Mouse (Mus musculus): ENCODE measurements at regions not wholly inside any gene's neighbourhood (a gene's known extent, or its start where the extent isn't known, plus 50 kb on each side); places are given as distances from the start of the nearest gene placed in this dataset.

DNA sequence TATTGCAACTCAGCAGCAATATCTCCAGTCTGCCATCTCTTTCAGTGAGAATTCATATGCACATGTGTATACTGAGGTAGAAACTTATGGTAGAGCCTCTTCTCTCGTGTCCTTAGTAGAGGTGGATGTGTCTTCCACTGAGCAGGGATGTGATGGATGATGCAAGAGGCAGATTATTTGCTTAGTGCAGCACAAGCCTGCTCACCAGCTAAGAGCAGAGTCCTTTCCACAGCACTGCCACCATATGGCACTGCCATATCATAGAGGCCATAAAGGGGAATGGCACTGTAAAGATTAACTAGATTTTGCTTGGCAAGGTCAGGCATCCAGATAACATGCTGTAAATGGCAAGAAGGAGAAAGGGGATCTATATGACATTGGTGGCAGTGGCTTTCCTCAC, 117.6 kb upstream of the Cdkn2b start:
- ATAC-seq (ENCODE audit: low FRiP score), result 0 out of 2 replicates have a peak, but pooled peaks have one; percentile 17
- 81% methylated on average over 1 of the region's 1 CpGs for WGBS

DNA sequence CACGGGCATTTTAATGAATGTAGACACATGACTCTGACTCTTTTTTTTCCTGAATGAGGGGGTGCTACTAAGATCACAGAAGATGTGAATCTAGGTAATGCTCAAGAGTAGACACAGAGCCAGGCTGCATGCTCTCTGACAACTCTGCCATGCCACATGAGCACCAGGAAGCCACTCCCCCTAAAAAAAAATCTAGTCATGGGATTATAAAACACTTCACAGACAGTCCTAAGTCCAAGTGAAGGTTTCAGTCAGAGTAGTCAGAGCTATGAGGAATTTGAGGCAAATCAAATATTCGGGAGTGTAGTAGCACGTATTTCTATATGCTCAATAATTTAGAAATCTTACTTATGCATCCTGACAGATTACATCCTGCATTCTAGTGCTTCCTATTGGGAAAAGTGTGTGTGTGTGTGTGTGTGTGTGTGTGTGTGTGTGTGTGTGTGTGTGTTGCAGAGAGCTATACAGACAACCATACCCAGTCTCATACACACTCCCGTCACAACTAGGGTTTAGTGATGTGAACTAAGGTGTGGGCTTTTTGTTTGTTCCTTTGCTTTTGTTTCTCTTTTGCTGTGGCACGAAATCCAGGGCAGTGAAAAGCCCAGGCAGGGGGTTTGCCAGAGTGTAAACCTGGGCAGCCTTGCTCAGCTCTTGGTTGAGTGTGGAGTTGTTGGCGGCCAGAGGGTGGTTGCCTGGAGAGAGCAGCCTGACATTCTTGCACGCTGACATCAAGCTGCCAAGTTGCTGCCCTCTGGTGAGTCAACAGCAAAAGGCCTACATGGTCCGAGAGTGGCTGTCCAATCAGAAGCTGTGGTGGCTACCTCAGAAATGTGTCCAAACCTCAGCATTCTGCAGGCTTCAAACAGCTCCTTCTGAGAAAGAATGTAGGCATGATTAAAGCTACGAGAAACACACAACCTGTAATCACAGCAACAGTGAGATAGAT, 116.8 kb upstream of the Cdkn2b start:
- Histone ChIP-seq H3K27ac (no peak overlapping the region), H3K4me1 (replicated peaks; ENCODE audit: control insufficient read depth, insufficient read depth, low read length) (no peaks in the 10 kb centered on the region), H3K4me2 (replicated peaks) (no peak overlapping the region), H3K27me3 (ENCODE audit: control insufficient read depth, insufficient read depth, low read length) (no peaks in the 10 kb centered on the region), H3K9me3 (ENCODE audit: control insufficient read depth, low read length) (no peaks in the 10 kb centered on the region), H3K9ac (no peak overlapping the region), H3K36me3 (replicated peaks; ENCODE audit: control insufficient read depth, insufficient read depth) (no peaks in the 10 kb centered on the region), H3K4me3 (replicated peaks; ENCODE audit: low read length) (no peak overlapping the region)
- WGBS, result 56% methylated on average over 9 of the region's 9 CpGs
- DNase-seq (ENCODE audit: low spot score), result no peak
- ATAC-seq (ENCODE audit: low FRiP score), result peak; percentile 85; the same call in 1 of the 2 replicates

More for the DNA sequence above, 117.6 kb upstream of the Cdkn2b start:
- Histone ChIP-seq H3K27me3 (ENCODE audit: control insufficient read depth, insufficient read depth, low read length) (no peaks in the 10 kb centered on the region), H3K36me3 (replicated peaks; ENCODE audit: control insufficient read depth, insufficient read depth) (no peaks in the 10 kb centered on the region), H3K4me2 (replicated peaks) (no peak overlapping the region), H3K9ac (no peak overlapping the region), H3K4me3 (replicated peaks; ENCODE audit: low read length) (no peak overlapping the region), H3K27ac (no peak overlapping the region), H3K4me1 (replicated peaks; ENCODE audit: control insufficient read depth, insufficient read depth, low read length) (no peaks in the 10 kb centered on the region), H3K9me3 (ENCODE audit: control insufficient read depth, low read length) (no peaks in the 10 kb centered on the region)
- DNase-seq (ENCODE audit: low spot score), result no peak

- 71% methylated on average over 2 of the region's 2 CpGs for WGBS
- Histone ChIP-seq H3K9ac (no peak overlapping the region), H3K27me3 (ENCODE audit: control insufficient read depth, insufficient read depth, low read length) (no peaks in the 10 kb centered on the region), H3K9me3 (ENCODE audit: control insufficient read depth, low read length) (no peaks in the 10 kb centered on the region), H3K36me3 (replicated peaks; ENCODE audit: control insufficient read depth, insufficient read depth) (no peaks in the 10 kb centered on the region), H3K4me1 (replicated peaks; ENCODE audit: control insufficient read depth, insufficient read depth, low read length) (no peaks in the 10 kb centered on the region), H3K4me2 (replicated peaks) (no peak overlapping the region), H3K4me3 (replicated peaks; ENCODE audit: low read length) (no peak overlapping the region), H3K27ac (no peak overlapping the region)
- no peak for DNase-seq (ENCODE audit: low spot score)
- no peak for ATAC-seq (ENCODE audit: low FRiP score)
Measured at GRCm38 (mm10) chr4:89425916-89426315, 115.1 kb upstream of the Cdkn2b start.

GRCm38 (mm10) chr4:89421694-89422354, 111.0 kb upstream of the Cdkn2b start:
- H3K4me1 ChIP-seq (replicated peaks; ENCODE audit: control insufficient read depth, insufficient read depth, low read length), result no peaks in the 10 kb centered on the region
- no peak overlapping the region for H3K4me2 ChIP-seq (replicated peaks)
- H3K4me3 ChIP-seq (replicated peaks; ENCODE audit: low read length), result no peak overlapping the region
- no peaks in the 10 kb centered on the region for H3K27me3 ChIP-seq (ENCODE audit: control insufficient read depth, insufficient read depth, low read length)
- H3K27ac ChIP-seq, result no peak overlapping the region
- H3K36me3 ChIP-seq (replicated peaks; ENCODE audit: control insufficient read depth, insufficient read depth), result no peaks in the 10 kb centered on the region
- DNase-seq (ENCODE audit: low spot score), result no peak
- H3K9me3 ChIP-seq (ENCODE audit: control insufficient read depth, low read length), result no peaks in the 10 kb centered on the region
- no peak overlapping the region for H3K9ac ChIP-seq
- ATAC-seq (ENCODE audit: low FRiP score), result no peak
- WGBS, result 78% methylated on average over 6 of the region's 6 CpGs

DNA sequence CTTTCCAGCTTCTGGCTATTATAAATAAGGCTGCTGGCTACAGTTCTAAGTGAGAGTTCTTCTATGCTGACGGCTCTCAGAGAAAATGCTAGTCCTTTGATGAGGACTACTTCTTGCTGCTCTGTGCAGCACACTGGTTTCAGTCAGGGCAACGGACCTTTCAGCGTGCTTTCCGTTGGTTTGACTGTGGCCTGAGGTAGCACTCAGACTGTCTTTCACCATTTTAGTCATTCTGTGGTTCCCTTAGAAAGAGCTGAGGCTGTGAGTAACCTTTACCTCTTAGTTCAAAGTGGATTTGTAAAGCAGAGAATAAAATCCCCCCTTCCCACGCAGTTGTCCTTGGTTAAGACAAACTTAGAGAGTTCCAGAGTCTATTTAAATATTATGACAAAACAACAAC, 110.0 kb upstream of the Cdkn2b start:
- Histone ChIP-seq H3K4me1 (replicated peaks; ENCODE audit: control insufficient read depth, insufficient read depth, low read length) (no peaks in the 10 kb centered on the region), H3K27ac (no peak overlapping the region), H3K4me2 (replicated peaks) (no peak overlapping the region), H3K9ac (no peak overlapping the region), H3K4me3 (replicated peaks; ENCODE audit: low read length) (no peak overlapping the region), H3K36me3 (replicated peaks; ENCODE audit: control insufficient read depth, insufficient read depth) (no peaks in the 10 kb centered on the region), H3K9me3 (ENCODE audit: control insufficient read depth, low read length) (no peaks in the 10 kb centered on the region), H3K27me3 (ENCODE audit: control insufficient read depth, insufficient read depth, low read length) (no peaks in the 10 kb centered on the region)
- WGBS, result 90% methylated on average over 5 of the region's 5 CpGs
- ATAC-seq (ENCODE audit: low FRiP score) (no peak), DNase-seq (ENCODE audit: low spot score) (no peak)

DNA sequence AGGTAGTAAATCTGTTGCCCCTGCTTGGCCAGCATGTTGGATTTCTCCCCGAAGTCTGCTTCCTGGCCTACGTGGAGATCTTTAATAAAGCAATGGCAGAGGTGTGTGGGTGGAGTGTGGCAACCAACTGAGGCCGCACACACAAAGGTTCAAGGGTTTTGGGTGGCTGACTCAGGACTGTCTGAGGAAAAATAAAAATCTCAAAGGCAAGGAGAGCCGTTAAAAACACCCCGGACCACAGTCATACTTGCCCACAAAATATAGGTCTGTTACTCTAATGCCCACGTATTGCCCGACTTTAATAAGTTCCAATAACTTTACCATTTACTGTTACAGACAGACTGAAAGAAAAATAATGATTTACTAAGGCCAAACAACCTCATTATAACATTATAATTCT, 108.7 kb upstream of the Cdkn2b start:
- H3K9ac ChIP-seq, result no peak overlapping the region
- H3K9me3 ChIP-seq (ENCODE audit: control insufficient read depth, low read length), result no peaks in the 10 kb centered on the region
- H3K4me1 ChIP-seq (replicated peaks; ENCODE audit: control insufficient read depth, insufficient read depth, low read length), result no peaks in the 10 kb centered on the region
- no peak overlapping the region for H3K4me3 ChIP-seq (replicated peaks; ENCODE audit: low read length)
- DNase-seq (ENCODE audit: low spot score) (no peak), ATAC-seq (ENCODE audit: low FRiP score) (no peak)
- H3K36me3 ChIP-seq (replicated peaks; ENCODE audit: control insufficient read depth, insufficient read depth), result no peaks in the 10 kb centered on the region
- 92% methylated on average over 7 of the region's 7 CpGs for WGBS
- no peaks in the 10 kb centered on the region for H3K27me3 ChIP-seq (ENCODE audit: control insufficient read depth, insufficient read depth, low read length)
- no peak overlapping the region for H3K4me2 ChIP-seq (replicated peaks)
- H3K27ac ChIP-seq, result no peak overlapping the region

DNA sequence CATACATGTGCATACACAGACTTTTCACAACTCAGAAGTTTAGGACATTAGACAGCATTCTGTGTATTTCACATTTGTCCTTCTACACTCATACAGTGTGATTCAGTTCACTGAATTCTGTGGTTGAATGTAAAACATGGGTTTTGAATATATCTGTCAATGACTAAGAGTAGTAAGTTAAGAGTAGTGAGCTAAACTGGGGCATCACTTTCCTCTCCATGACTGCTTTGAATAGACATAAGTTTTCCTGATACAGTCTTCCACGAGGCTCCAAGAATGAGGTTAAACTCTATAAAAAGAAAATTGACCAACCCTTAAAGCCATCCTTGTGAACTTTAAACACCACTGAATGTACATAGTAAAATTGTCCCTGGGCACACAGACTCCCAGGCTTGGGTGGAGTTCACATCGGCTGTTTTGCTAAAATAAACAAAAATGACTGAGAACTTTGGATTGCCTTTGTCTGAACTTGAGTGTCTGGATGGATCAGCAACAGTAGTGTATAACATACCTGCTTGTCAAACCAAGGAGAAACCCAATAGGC, 94.9 kb upstream of the Cdkn2b start:
- Histone ChIP-seq H3K4me2 (replicated peaks) (no peak overlapping the region), H3K27ac (no peak overlapping the region), H3K4me1 (replicated peaks; ENCODE audit: control insufficient read depth, insufficient read depth, low read length) (no peaks in the 10 kb centered on the region), H3K9me3 (ENCODE audit: control insufficient read depth, low read length) (no peaks in the 10 kb centered on the region), H3K4me3 (replicated peaks; ENCODE audit: low read length) (no peak overlapping the region), H3K9ac (no peak overlapping the region), H3K36me3 (replicated peaks; ENCODE audit: control insufficient read depth, insufficient read depth) (no peaks in the 10 kb centered on the region), H3K27me3 (ENCODE audit: control insufficient read depth, insufficient read depth, low read length) (no peaks in the 10 kb centered on the region)
- ATAC-seq (ENCODE audit: low FRiP score), result no peak
- no peak for DNase-seq (ENCODE audit: low spot score)
- 86% methylated on average over 2 of the region's 2 CpGs for WGBS

DNA sequence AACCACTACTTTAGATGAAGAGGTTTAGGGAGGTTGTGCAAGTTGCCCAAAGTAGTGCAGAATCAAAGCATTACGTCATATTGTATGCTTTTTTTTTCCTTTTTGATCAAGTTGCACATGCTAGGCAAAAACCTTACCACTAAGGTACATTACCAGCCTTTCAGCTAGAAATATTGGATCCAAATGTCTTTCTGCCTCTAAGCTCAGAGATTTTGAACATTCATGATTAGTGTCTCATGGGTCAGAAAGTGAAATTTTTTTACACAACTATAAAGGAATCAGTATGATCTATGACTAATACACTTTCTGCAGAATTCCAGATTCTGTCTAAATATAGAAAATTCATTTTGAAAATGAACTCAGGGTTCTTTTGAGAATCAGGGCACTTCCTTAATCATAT, 92.3 kb upstream of the Cdkn2b start:
- H3K27ac ChIP-seq, result no peak overlapping the region
- H3K9me3 ChIP-seq (ENCODE audit: control insufficient read depth, low read length), result no peaks in the 10 kb centered on the region
- H3K27me3 ChIP-seq (ENCODE audit: control insufficient read depth, insufficient read depth, low read length), result no peaks in the 10 kb centered on the region
- H3K4me3 ChIP-seq (replicated peaks; ENCODE audit: low read length), result no peak overlapping the region
- 85% methylated on average over 1 of the region's 1 CpGs for WGBS
- DNase-seq (ENCODE audit: low spot score), result no peak
- no peaks in the 10 kb centered on the region for H3K36me3 ChIP-seq (replicated peaks; ENCODE audit: control insufficient read depth, insufficient read depth)
- no peak overlapping the region for H3K9ac ChIP-seq
- H3K4me2 ChIP-seq (replicated peaks), result no peak overlapping the region
- no peaks in the 10 kb centered on the region for H3K4me1 ChIP-seq (replicated peaks; ENCODE audit: control insufficient read depth, insufficient read depth, low read length)
- no peak for ATAC-seq (ENCODE audit: low FRiP score)

GRCm38 (mm10) chr4:89402324-89402723, 91.5 kb upstream of the Cdkn2b start:
- Histone ChIP-seq H3K4me3 (replicated peaks; ENCODE audit: low read length) (no peak overlapping the region), H3K9me3 (ENCODE audit: control insufficient read depth, low read length) (no peaks in the 10 kb centered on the region), H3K36me3 (replicated peaks; ENCODE audit: control insufficient read depth, insufficient read depth) (no peaks in the 10 kb centered on the region), H3K9ac (no peak overlapping the region), H3K4me2 (replicated peaks) (no peak overlapping the region), H3K27me3 (ENCODE audit: control insufficient read depth, insufficient read depth, low read length) (no peaks in the 10 kb centered on the region), H3K27ac (no peak overlapping the region), H3K4me1 (replicated peaks; ENCODE audit: control insufficient read depth, insufficient read depth, low read length) (no peaks in the 10 kb centered on the region)
- WGBS, result 87% methylated on average over 5 of the region's 5 CpGs
- DNase-seq (ENCODE audit: low spot score) (no peak), ATAC-seq (ENCODE audit: low FRiP score) (no peak)
